Mouse (Mus musculus) midbrain, embryonic 16.5 days (tissue): ENCODE measurements at regions not wholly inside any gene's neighbourhood (a gene's known extent, or its start where the extent isn't known, plus 50 kb on each side); places are given as distances from the start of the nearest gene placed in this dataset.
A peak's percentile ranks its signal among the peaks of the same experiment; 100 is the strongest.

Experiments
- ATAC-seq: fragments of 200-750 bp; cut with Nextera tagmentation; 2 replicates; pipeline ENCODE4 v1.8.0; 2017; ENCODE audit warnings: moderate TSS enrichment
- H3K27ac ChIP-seq: fragments of 300-500 bp; sonication (generic); 2 replicates; pipeline ENCODE4 v1.5.1; 2014; ENCODE audit warnings: mild to moderate bottlenecking, low read length, mixed read lengths
- H3K27me3 ChIP-seq: fragments of 300-500 bp; sonication (generic); 2 replicates; pipeline ENCODE4 v1.6.1; 2014; ENCODE audit warnings: low read depth, low read length, mixed read lengths; ENCODE audit not compliant: control insufficient read depth, insufficient read depth
- H3K36me3 ChIP-seq: fragments of 300-500 bp; sonication (generic); 2 replicates; pipeline ENCODE4 v1.6.1; 2014; ENCODE audit warnings: mild to moderate bottlenecking, low read length, moderate library complexity, mixed read lengths; ENCODE audit not compliant: control insufficient read depth, insufficient read depth
- H3K4me1 ChIP-seq: fragments of 300-500 bp; sonication (generic); 2 replicates; pipeline ENCODE4 v1.6.1; 2014; ENCODE audit warnings: mild to moderate bottlenecking, low read length, mixed read lengths; ENCODE audit not compliant: control insufficient read depth, insufficient read depth
- H3K4me2 ChIP-seq: fragments of 300-500 bp; sonication (generic); 2 replicates; pipeline ENCODE4 v1.6.1; 2014; ENCODE audit warnings: mild to moderate bottlenecking, low read length, mixed read lengths
- H3K4me3 ChIP-seq: fragments of 300-500 bp; sonication (generic); 2 replicates; pipeline ENCODE4 v1.5.1; 2014; ENCODE audit warnings: low read depth, mild to moderate bottlenecking, low read length, moderate library complexity, mixed read lengths
- H3K9ac ChIP-seq: fragments of 300-500 bp; sonication (generic); 2 replicates; pipeline ENCODE4 v1.6.1; 2014; ENCODE audit warnings: low read depth, low read length, mixed read lengths
- H3K9me3 ChIP-seq: fragments of 300-500 bp; sonication (generic); replicated peaks from 2 replicates; pipeline ENCODE4 v1.6.1; 2014; ENCODE audit warnings: mild to moderate bottlenecking, low read length, mixed read lengths; ENCODE audit not compliant: control insufficient read depth, poor library complexity, severe bottlenecking
- WGBS: fragments of 180-500 bp; shearing (Covaris S2); extraction: QIAGEN DNeasy Blood & Tissue Kit; methylation state at CpG from one replicate; pipeline ENCODE4 v1.1.7; 2014; 5-methylcytosine and 5-hydroxymethylcytosine counted together

DNA sequence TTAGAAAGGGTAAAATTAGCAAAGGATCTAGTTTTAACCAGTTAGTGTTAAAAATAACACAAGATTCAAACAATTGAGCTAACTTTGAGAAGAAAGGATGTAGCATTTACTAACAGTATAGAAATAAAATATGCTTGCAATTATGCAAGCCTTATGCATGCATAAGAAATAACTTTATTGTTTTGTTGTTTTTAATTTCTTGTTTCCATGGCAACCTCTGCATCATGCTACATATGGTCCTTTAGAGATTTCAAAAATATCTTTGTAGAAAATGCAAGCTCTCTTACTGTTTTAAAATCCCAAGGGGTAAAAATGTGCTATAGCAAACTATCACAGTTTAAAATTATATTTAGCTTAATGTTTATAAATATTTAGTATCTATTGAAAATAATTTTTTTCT is 395.0 kb upstream of the Spock3 start:
- 0 out of 2 replicates have a peak, but pooled peaks have one; percentile 42 for ATAC-seq

DNA sequence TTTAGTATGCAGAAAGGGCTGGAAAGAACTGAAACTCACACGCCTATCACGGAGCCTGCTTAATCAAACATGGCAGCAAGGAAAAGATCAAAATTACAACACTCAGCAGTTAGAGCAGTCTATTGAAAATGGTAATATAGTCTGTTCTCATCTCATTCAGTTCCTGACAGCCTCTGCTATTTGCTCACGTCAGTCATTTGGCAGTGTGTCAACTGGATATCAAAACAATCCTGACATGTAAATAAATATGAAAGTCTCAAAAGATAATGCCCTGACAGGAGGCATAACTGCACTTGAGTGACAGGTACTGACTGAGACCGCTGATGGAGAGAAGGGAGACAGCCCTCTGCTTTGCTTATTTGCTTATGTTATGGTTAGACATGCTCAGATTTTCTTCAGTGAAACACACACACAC is 375.0 kb upstream of the Spock3 start:
- Histone ChIP-seq H3K36me3 (no peaks in the 10 kb centered on the region), H3K4me1 (no peaks in the 10 kb centered on the region), H3K4me2 (no peak overlapping the region), H3K9ac (no peak overlapping the region), H3K9me3 (no peaks in the 10 kb centered on the region), H3K27ac (no peak overlapping the region), H3K4me3 (no peak overlapping the region), H3K27me3 (no peaks in the 10 kb centered on the region)
- ATAC-seq: peak; percentile 80
- WGBS: 31% methylated on average over 4 of the region's 4 CpGs

More for the DNA sequence above, 395.0 kb upstream of the Spock3 start:
- Histone ChIP-seq H3K4me2 (no peak overlapping the region), H3K27ac (no peak overlapping the region), H3K36me3 (no peaks in the 10 kb centered on the region), H3K4me1 (no peaks in the 10 kb centered on the region), H3K9me3 (no peaks in the 10 kb centered on the region), H3K27me3 (no peaks in the 10 kb centered on the region), H3K4me3 (no peak overlapping the region), H3K9ac (no peak overlapping the region)

DNA sequence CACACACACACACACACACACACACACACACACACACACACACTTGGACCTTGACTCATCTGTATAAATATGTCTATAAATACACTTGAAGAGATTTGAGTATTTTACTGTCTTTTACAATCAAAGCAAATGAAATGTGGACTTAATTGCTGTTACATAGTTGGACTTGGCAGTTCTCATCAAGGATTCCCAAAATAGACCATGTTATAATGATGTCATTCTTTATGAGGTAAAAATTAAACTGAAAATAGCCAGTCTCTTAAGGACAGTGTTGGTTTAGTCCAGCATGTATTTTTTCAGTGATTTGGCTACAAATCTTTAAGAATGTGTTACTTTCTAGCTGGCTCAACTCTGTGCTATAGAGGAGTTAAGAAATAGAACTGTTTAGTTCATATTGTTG is 351.5 kb upstream of the Spock3 start:
- no peak for ATAC-seq
- Histone ChIP-seq H3K4me1 (no peaks in the 10 kb centered on the region), H3K27me3 (no peaks in the 10 kb centered on the region), H3K9me3 (no peaks in the 10 kb centered on the region), H3K27ac (no peak overlapping the region), H3K36me3 (no peaks in the 10 kb centered on the region), H3K9ac (no peak overlapping the region), H3K4me3 (no peak overlapping the region), H3K4me2 (no peak overlapping the region)

DNA sequence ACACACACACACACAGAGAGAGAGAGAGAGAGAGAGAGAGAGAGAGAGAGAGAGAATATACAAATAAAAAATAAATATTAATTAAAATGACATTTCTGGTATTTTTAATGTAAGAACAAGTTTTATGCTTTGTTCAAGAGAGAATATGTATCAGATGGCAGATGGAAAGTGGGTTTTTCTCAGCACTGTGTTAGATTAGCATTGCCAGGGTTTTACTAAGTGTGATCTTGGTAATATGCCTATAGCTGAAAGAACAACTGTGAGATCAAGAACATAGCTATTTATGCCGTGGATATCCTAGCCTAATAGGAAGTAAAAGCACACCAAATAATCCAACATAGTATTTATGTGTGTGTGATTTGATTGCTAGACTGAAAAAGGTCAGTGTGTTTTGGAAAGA is 344.7 kb upstream of the Spock3 start:
- 78% methylated on average over 1 of the region's 1 CpGs for WGBS
- no peaks in the 10 kb centered on the region for H3K27me3 ChIP-seq
- H3K9ac ChIP-seq: no peak overlapping the region
- no peak overlapping the region for H3K27ac ChIP-seq
- no peaks in the 10 kb centered on the region for H3K4me1 ChIP-seq
- H3K4me2 ChIP-seq: no peak overlapping the region
- ATAC-seq: no peak
- no peak overlapping the region for H3K4me3 ChIP-seq
- no peaks in the 10 kb centered on the region for H3K36me3 ChIP-seq
- no peaks in the 10 kb centered on the region for H3K9me3 ChIP-seq

DNA sequence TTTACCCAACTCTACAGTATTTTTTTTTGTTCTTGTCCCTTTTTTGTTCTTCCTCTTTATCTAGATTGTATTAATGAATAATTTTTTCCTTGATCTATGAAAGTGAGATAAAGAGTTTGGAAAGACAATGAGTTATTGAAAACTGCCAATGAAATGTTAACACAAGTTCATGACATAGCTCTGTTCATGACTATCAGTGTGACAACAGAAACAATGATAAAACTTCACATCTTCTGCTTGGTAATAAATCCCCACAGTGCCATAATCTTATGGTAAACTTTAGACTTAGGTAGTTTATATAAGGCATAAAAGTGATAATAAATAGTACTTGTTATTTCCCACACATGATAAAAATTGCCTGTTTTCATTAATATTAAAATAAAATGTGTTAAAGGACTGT is 330.8 kb upstream of the Spock3 start:
- H3K27ac ChIP-seq: no peak overlapping the region
- no peak for ATAC-seq
- H3K4me2 ChIP-seq: no peak overlapping the region
- H3K9ac ChIP-seq: no peak overlapping the region
- H3K36me3 ChIP-seq: no peaks in the 10 kb centered on the region
- H3K4me3 ChIP-seq: no peak overlapping the region
- no peaks in the 10 kb centered on the region for H3K27me3 ChIP-seq
- no peaks in the 10 kb centered on the region for H3K9me3 ChIP-seq
- no peaks in the 10 kb centered on the region for H3K4me1 ChIP-seq

DNA sequence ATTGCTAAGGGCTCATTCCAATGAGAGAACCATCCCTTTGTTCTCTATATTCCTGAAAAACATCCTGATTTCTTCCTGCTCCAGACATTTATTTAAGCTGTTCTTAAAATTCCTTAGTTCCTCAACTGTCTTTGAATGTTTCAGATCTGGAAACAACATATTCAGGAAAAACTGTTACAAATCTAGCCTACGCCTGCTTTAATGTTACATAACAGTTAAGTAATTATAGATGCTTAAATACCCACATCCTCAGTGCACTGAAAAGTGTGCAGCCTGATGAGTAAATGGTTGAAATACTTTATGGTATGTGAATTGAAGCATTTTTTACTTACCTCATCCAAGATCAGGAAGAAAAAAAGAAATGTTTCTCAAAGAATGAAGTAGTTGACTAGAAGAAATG is 329.6 kb upstream of the Spock3 start:
- ATAC-seq: no peak
- no peaks in the 10 kb centered on the region for H3K4me1 ChIP-seq
- H3K9ac ChIP-seq: no peak overlapping the region
- H3K9me3 ChIP-seq: no peaks in the 10 kb centered on the region
- H3K27ac ChIP-seq: no peak overlapping the region
- no peak overlapping the region for H3K4me2 ChIP-seq
- WGBS: 96% methylated on average over 1 of the region's 1 CpGs
- H3K27me3 ChIP-seq: no peaks in the 10 kb centered on the region
- H3K4me3 ChIP-seq: no peak overlapping the region
- H3K36me3 ChIP-seq: no peaks in the 10 kb centered on the region
